Mouse (Mus musculus): ENCODE data around the gene Cerk.

DNA sequence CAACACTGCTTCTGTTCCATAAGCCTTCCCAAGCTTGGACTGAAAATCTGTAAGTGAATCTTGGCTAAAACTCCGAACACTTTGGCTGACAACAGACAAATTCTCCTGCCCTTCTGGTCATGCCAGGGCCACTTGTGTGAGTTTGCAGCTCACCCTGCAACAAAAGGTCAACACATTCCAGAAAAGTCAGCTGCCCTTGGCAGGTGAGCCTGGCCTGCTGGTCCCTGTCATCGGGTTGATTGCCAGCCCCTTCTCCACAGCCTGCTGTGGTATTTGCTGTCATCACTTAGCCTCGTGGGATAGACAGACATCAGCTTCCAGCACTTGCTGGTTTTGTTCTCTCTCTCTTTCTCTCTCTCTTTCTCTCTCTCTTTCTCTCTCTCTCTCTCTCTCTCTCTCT, 13.8 kb downstream of the Cerk start:
- no peak for TF ChIP-seq CTCF (conservative IDR thresholded peaks at IDR 0.05; ENCODE audit: insufficient read depth, insufficient read length, low read depth, low read length)
- no peak for TF ChIP-seq POLR2A (IDR thresholded peaks at IDR 0.05; ENCODE audit: low read depth, low read length)
